Mouse (Mus musculus) liver, postnatal 0 days (tissue): Measurements from ENCODE around the gene Arhgef19. TPM values are rescaled to one million over a fixed set of nuclear protein-coding genes. Genes with fewer than 3 reads are reported as not detected.
A peak's percentile ranks its signal among the peaks of the same experiment; 100 is the strongest.

Experiments used
- ATAC-seq: fragments of 200-750 bp; cut with Nextera tagmentation; 2 replicates; pipeline ENCODE4 v1.8.0; 2017; ENCODE audit warnings: mild to moderate bottlenecking, moderate library complexity
- DNase-seq: peaks from one replicate; pipeline ENCODE4 v3.0.0-alpha.2; 2016
- H3K27ac ChIP-seq: fragments of 300-500 bp; sonication (generic); 2 replicates; pipeline ENCODE4 v1.5.1; 2014; ENCODE audit warnings: antibody characterized with exemption, moderate library complexity, mild to moderate bottlenecking, low read depth
- H3K27me3 ChIP-seq: fragments of 300-500 bp; sonication (generic); 2 replicates; pipeline ENCODE4 v1.6.1; 2014; ENCODE audit warnings: low read length, control low read depth, mixed read lengths; ENCODE audit not compliant: insufficient read depth
- H3K36me3 ChIP-seq: fragments of 300-500 bp; sonication (generic); replicated peaks from 2 replicates; pipeline ENCODE4 v1.6.1; 2014; ENCODE audit warnings: mild to moderate bottlenecking, control low read depth, low read length, moderate library complexity, mixed read lengths; ENCODE audit not compliant: insufficient read depth
- H3K4me1 ChIP-seq: fragments of 300-500 bp; sonication (generic); 2 replicates; pipeline ENCODE4 v1.6.1; 2014; ENCODE audit warnings: antibody characterized with exemption, mild to moderate bottlenecking, control low read depth; ENCODE audit not compliant: insufficient read depth
- H3K4me2 ChIP-seq: fragments of 300-500 bp; sonication (generic); 2 replicates; pipeline ENCODE4 v1.6.1; 2014; ENCODE audit warnings: low read depth, mild to moderate bottlenecking, low read length, moderate library complexity, mixed read lengths
- H3K4me3 ChIP-seq: fragments of 300-500 bp; sonication (generic); 2 replicates; pipeline ENCODE4 v1.5.1; 2014; ENCODE audit warnings: low read depth, low read length
- H3K9ac ChIP-seq: fragments of 300-500 bp; sonication (generic); replicated peaks from 2 replicates; pipeline ENCODE4 v1.6.1; 2014; ENCODE audit warnings: mild to moderate bottlenecking, moderate library complexity
- H3K9me3 ChIP-seq: fragments of 300-500 bp; sonication (generic); 2 replicates; pipeline ENCODE4 v1.6.1; 2016; ENCODE audit warnings: mild to moderate bottlenecking, control low read depth, low read length, mixed read lengths
- CTCF ChIP-seq: sonication (generic); IDR thresholded peaks from 2 replicates; pipeline ENCODE4 v1.5.1; 2016; ENCODE audit warnings: antibody characterized with exemption, low read depth
- EP300 ChIP-seq: IDR thresholded peaks from 2 replicates; pipeline ENCODE4 v1.6.1; 2016; ENCODE audit warnings: antibody characterized with exemption, low read depth, mild to moderate bottlenecking
- WGBS: fragments of 180-500 bp; shearing (Covaris S2); extraction: QIAGEN DNeasy Blood & Tissue Kit; methylation state at CpG from one replicate; pipeline ENCODE4 v1.1.7; 2014; ENCODE audit not compliant: insufficient replicate concordance; 5-methylcytosine and 5-hydroxymethylcytosine counted together
- polyA plus RNA-seq: library from polyadenylated mRNA; unstranded; fragments of >200 nt; fragmentation: Nextera tagmentation; extraction: Ambion mirVana; gene quantifications from 2 replicates; pipeline ENCODE4 v1.2.1, GENCODE M21; 2015

The Arhgef19 gene
- polyA plus RNA-seq, 1 experiment from 2014 or later: 3.0 TPM

DNA sequence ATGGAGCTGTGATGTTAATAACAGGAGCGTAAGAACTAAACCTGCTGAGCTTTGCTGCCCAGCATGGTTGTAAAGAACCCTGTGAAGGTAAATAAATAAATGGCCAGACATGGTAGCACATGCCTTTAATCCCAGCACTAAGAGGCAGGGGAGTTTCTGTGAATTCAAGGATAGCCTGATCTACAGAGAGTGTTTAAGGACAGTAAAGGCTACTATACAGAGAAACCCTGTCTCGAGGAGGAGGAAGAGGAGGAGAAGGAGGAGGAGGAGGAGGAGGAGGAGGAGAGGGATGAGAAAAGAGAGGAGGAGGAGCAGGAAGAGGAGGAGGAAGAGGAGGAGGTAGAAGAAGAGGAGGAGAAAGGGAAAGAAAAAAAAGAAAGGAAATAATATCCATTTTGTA lies 26.0 kb upstream of the Arhgef19 start:
- no peak for TF ChIP-seq EP300
- TF ChIP-seq CTCF: no peak
- WGBS: 53% methylated on average over 2 of the region's 2 CpGs
- H3K4me2 ChIP-seq: peak overlapping the region; percentile 91
- no peak for DNase-seq
- H3K27ac ChIP-seq: no peak overlapping the region
- no peaks in the 10 kb centered on the region for H3K9me3 ChIP-seq
- H3K9ac ChIP-seq: no peak overlapping the region
- peak overlapping the region; percentile 60 for H3K4me3 ChIP-seq
- H3K4me1 ChIP-seq: peaks cover 12% of the 10 kb centered on the region
- H3K36me3 ChIP-seq: no peaks in the 10 kb centered on the region
- ATAC-seq: no peak
- H3K27me3 ChIP-seq: no peaks in the 10 kb centered on the region

GRCm38 (mm10) chr4:141213770-141214336 lies 25.4 kb upstream of the Arhgef19 start, which contains the start of gene Rsg1:
Rsg1 (plus strand) TSS chr4:141213956.
- under 1% methylated on average over 24 of the region's 24 CpGs for WGBS
- Histone ChIP-seq H3K4me3 (peak within 1 kb of the TSS; percentile 60), H3K36me3 (no peaks in the 10 kb centered on the region), H3K4me2 (peak within 1 kb of the TSS; percentile 91), H3K9ac (peak within 1 kb of the TSS; percentile 48), H3K27me3 (no peaks in the 10 kb centered on the region), H3K27ac (no peak within 1 kb of the TSS), H3K9me3 (no peaks in the 10 kb centered on the region), H3K4me1 (peaks cover 12% of the 10 kb centered on the region)
- no peak for TF ChIP-seq CTCF
- no peak for TF ChIP-seq EP300
- ATAC-seq (peak; percentile 53), DNase-seq (peak; percentile 95)

- 2% methylated on average over 15 of the region's 16 CpGs for WGBS
- peak; percentile 61 for ATAC-seq
- no peak overlapping the region for H3K27ac ChIP-seq
These were observed 24.9 kb upstream of the Arhgef19 start for GRCm38 (mm10) chr4:141214337-141214851.

GRCm38 (mm10) chr4:141219583-141220213 lies 19.6 kb upstream of the Arhgef19 start:
- ATAC-seq: no peak
- H3K4me3 ChIP-seq: no peak overlapping the region
- no peak for TF ChIP-seq EP300
- TF ChIP-seq CTCF: no peak
- no peak overlapping the region for H3K27ac ChIP-seq
- no peak overlapping the region for H3K9ac ChIP-seq
- DNase-seq: no peak
- no peaks in the 10 kb centered on the region for H3K9me3 ChIP-seq
- 83% methylated on average over 20 of the region's 20 CpGs for WGBS
- H3K27me3 ChIP-seq: no peaks in the 10 kb centered on the region
- no peaks in the 10 kb centered on the region for H3K36me3 ChIP-seq
- H3K4me2 ChIP-seq: no peak overlapping the region
- H3K4me1 ChIP-seq: peaks cover under 1% of the 10 kb centered on the region; the same call in 1 of the 2 replicates

More at GRCm38 (mm10) chr4:141214337-141214851, 24.9 kb upstream of the Arhgef19 start:
- peak overlapping the region; percentile 48 for H3K9ac ChIP-seq
- H3K4me3 ChIP-seq: peak overlapping the region; percentile 60
- no peaks in the 10 kb centered on the region for H3K36me3 ChIP-seq
- peak; percentile 67 for DNase-seq
- TF ChIP-seq CTCF: peak; percentile 85
- TF ChIP-seq EP300: no peak
- H3K27me3 ChIP-seq: no peaks in the 10 kb centered on the region
- H3K9me3 ChIP-seq: no peaks in the 10 kb centered on the region
- H3K4me2 ChIP-seq: peak overlapping the region; percentile 91
- peaks cover 12% of the 10 kb centered on the region for H3K4me1 ChIP-seq

- no peak overlapping the region for H3K4me2 ChIP-seq
- no peak for DNase-seq
- no peaks in the 10 kb centered on the region for H3K27me3 ChIP-seq
- no peak for ATAC-seq
- no peaks in the 10 kb centered on the region for H3K36me3 ChIP-seq
- 63% methylated on average over 2 of the region's 2 CpGs for WGBS
- H3K4me1 ChIP-seq: no peaks in the 10 kb centered on the region
- no peaks in the 10 kb centered on the region for H3K9me3 ChIP-seq
- TF ChIP-seq EP300 (no peak), CTCF (peak; percentile 42)
- H3K4me3 ChIP-seq: no peak overlapping the region
- no peak overlapping the region for H3K9ac ChIP-seq
- no peak overlapping the region for H3K27ac ChIP-seq
These were observed 17.5 kb upstream of the Arhgef19 start for GRCm38 (mm10) chr4:141221848-141222247.

DNA sequence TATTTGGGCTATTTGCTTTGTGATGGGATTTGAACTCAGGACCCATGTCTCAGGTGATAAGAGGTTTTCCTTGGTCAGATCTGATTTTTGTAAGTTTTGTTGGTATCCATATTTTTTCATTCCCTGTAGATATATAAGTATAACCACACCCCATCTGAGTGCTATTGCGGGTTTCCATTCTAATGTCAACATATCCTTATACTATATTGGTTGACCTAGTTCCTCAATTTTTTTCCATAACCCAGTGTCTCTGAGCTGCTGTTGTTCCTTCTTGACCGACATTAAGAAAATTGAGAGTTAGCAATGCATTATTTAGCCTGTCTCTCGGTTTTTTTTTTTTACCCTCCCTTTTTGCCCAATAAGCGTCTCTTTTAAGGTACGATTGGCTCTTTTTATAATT lies 16.5 kb upstream of the Arhgef19 start:
- Histone ChIP-seq H3K36me3 (no peaks in the 10 kb centered on the region), H3K4me1 (no peaks in the 10 kb centered on the region), H3K4me2 (no peak overlapping the region), H3K27me3 (no peaks in the 10 kb centered on the region), H3K9ac (no peak overlapping the region), H3K9me3 (no peaks in the 10 kb centered on the region), H3K4me3 (no peak overlapping the region), H3K27ac (no peak overlapping the region)
- DNase-seq (no peak), ATAC-seq (no peak)
- WGBS: 76% methylated on average over 5 of the region's 5 CpGs
- TF ChIP-seq EP300 (no peak), CTCF (no peak)
